Mouse (Mus musculus) embryo, embryonic 10.5 days (tissue): ENCODE data around the gene Olfr1513.
A peak's percentile ranks its signal among the peaks of the same experiment; 100 is the strongest.
"Not testable (repeated sequence)": the region's sequence is repeated elsewhere in the genome, so short reads cannot be mapped to it uniquely, and the experiment has no call there.

Experiments used
- DNase-seq: peaks from one replicate; pipeline ENCODE4 v3.0.0-alpha.2; 2015; ENCODE audit warnings: low spot score

Gene Olfr1513

DNA sequence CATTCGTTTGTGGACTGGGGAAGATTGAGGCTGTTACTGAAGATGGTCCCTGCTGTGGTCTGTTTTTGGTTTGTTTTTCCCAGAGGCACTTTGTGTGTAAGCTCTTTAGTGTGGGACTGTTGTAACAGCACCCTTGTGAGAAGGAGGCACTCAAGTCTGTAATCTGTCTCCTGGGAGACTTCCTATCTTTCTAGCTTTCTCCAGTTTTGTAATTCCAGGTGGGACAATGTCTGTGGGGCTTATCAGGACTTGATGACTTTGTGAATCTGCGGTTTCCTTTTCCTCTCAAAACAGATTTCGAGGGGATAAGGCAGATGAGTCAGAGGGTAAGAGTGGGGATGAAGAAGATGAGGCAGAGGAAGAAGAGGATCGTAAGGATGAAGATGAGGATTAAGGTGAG lies at the start of gene Olfr1513:
Olfr1513 (minus strand) TSS at position 101 of the 400 bp plus-strand sequence.
- DNase-seq, result no peak

DNA sequence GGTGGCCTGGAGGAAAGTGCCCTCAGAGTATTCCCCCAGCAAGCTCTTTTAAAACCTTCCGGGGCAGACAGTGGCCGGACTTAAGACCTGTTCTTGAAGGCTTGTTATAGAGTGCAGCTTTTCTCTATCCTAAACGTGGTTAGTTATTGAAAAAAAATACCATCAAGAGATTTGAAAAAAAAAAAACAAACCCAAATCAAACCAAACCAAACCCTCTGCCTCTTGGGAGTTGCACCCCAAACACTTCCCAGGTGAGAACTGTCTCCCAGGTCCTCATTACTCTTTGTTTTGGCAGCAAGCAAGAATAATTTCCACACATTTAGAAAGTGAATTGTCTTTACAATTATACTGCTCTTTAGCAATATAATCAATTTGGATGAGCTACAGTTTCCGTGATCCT lies 41.1 kb upstream of the Olfr1513 start, which contains the start of gene Olfr1511:
Olfr1511 (minus strand) TSS at position 101 of the 400 bp plus-strand sequence.
- no peak for DNase-seq

DNA sequence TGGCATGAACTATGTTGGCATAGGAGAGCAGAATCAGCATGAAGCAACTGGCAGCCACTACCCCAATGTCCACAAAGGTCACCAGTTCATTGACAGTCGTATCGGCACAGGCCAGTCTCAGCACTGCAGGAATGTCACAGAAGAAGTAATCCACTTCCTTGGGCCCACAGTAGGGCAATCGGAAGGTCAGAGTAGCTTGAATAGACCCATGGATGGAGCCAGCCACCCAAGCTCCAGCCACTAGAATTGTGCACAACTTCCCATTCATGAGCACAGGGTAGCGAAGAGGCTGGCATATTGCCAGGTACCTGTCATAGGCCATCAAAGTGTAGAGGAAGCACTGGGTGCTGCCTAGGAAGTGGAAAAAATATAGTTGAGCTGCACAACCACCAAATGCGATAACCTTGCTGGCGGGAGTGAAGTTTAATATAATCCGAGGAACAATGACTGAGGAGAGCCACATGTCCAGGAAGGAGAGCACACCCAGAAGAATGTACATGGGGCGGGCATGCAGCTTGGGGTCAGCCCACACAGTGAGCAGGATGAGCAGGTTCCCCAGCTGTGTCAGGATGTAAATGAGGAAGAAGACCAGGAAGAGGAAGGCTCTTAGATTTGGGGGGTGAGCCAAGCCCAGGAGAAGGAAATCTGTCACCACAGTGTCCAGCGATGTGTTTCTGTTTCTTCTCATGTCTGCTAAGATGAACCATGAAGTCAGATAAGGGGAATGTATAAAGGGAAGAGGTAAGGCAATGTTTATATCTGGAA lies 34.1 kb upstream of the Olfr1513 start:
- DNase-seq, result not testable (repeated sequence)

DNA sequence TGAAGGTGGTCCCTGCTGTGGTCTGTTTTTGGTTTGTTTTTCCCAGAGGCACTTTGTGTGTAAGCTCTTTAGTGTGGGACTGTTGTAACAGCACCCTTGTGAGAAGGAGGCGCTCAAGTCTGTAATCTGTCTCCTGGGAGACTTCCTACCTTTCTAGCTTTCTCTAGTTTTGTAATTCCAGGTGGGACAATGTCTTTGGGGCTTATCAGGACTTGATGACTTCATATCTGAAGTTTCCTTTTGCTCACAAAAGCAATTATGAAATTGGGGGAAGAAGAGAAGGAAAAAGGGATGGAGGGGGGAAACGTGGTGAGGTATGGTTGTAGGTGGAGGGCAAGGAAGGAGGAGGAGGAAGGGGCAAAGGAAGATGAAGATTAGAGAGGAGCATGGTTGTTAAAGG lies 22.9 kb upstream of the Olfr1513 start, which contains the start of gene Olfr1512:
Olfr1512 (minus strand) TSS at position 101 of the 400 bp plus-strand sequence.
- DNase-seq, result no peak

DNA sequence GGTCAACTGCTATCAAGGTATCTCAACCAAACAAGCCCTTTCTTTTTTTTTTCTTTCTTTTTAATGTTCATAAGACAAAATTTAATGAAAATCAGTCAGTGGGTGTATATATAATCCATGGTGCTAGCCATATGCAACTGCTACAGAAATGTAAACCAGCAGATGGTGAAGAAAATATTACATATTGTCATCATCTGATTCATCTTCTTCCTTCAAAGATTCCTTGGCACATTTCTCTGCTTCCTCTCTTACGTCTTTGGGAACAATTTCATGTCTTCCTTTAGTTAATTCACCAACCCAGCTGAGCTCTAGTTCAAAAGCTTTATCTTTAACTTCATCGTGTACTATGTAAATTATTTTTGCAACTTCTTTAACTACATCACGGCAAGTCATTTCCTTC lies 12.5 kb upstream of the Olfr1513 start:
- no peak for DNase-seq

DNA sequence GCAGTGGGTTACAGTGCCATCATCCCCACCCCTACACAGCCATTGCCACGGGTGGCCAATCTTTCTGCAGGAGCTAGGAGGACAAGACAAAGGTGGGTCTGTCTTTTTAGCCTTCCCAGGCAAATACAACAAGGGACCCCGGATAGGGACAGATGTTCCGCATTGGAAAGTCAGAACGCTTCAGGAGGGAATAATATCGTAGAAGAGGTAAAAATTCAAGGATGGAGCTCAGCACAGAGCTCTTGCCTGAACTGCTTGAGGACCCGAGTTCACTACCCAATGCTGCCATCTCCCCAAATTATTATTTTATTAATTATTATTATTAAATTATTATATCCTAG lies 16.7 kb downstream of the Olfr1513 start:
- no peak for DNase-seq

DNA sequence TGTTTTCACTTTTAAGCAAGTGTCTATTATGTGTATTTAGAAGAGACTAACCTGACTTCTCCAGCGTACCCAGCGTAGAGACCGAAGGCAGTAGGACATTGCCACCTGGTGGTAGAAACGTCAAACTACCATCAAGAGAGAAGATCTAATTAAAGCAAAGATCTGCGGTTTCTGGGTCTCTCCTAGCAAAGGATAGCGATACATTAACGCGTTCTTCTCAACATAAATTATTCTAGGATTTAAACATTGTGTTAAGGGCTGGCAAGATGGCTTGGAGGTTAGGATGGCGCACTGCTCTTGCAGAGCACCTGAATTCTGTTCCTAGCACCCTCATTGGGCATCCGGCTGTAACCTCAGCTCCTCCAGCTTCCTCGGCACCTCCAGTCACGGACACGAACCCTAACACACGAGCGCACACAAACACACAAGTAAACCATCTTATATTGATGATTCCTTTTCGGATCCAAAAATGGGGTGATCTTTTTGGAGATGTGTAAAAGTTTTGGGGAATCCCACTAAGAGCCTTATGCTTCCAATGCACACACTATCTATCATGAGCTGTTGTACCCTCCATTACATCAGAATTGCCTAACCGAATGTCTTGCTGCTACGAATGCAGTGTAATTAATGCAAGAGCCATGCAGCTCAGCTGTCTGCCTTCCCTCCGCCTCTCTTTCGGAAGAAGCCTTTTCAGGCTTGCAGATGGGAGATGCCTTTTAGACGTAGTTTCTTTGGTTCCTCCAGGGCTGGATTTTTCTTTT lies 17.3 kb downstream of the Olfr1513 start:
- DNase-seq, result peak; percentile 89

DNA sequence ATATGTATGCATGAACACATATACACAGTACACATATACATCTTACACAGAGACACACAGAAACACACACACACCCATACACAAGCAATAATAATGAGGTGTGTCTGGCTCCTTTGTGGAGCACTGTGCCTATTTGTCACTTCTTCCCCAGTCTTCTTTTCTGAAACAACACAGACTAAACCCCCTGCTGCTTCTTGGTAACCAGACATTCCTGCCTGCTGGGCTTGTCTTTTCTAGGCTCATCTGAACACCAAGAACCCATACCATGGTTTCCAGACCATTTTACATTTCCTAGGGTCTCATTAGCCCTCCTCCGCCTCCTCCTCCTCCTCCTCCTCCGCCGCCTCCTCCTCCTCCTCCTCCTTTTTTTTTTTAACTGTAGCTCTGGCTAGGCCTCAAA lies 24.0 kb downstream of the Olfr1513 start:
- no peak for DNase-seq

DNA sequence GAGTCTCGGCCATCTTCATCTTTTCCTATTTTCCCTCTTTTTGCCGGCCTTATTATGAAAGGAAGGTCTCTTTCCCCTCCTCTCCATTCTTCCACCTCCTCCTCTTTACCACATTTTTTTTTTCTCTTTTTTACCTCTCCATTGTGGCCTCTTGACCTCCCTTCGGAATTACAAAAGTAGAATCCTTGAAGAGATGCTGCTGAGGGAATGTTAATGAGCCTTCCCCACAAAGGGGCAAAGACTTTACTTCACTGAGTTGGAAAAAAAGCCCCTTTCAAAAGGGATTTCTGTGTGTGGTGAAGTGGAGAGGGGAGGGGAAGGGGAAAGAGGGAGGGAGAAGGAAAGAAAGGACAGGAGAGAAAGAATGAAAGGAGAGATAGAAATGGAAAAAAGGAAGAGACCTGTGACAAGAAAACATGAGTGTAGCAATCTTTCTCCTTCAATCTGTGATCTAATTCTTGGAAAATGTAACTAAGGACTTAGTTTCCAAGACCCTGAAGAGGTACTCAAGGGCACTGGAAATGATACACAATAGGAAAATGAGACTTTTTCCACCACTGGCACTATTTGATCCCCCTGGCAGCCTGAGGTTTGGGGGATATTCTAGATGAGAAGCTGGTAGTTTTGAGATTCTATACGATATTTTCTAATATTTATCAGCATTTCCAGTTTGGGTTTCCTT lies 25.0 kb downstream of the Olfr1513 start:
- peak; percentile 72 for DNase-seq

DNA sequence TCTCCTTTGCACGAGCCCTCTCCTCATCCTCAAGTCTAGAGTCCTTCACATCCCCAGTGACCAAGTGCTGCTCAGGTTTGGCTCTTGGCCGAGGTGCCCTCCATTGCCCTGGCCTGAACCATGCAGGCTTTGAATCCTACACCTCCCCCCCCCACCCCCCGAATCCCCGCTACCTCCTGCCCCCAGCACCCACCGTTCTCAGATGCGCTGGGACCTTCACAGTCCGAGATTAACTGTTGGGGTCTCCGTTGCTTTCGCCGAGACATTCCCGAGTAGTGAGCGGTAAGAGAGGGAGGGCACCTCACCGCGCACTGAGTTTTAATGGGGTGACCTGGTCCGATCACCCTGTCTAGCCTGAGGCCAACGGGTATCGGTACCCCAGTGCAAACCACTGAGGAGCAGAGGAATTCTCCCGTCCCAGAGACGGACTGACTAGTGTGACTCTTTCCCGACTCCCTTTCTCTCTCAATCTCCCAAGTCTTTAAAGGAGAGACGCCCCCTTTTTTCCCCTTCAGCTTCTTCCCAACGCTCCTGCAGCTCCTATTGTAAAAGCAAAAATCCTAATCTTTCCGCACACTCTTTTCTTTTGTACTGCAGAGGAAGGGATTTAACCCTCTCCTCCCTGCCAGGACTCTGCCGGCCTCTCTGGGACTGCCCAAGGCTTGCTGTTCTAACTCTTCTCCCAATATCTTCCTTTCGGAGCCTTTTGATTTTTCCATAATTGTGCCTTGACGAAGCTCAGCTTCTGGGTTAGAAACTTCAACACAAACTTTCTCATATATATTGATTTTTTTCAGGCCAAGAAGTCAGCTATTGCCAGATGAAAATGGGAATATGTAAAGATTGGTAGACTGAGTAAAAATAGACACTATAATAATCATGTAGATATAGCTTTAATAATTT lies 28.0 kb downstream of the Olfr1513 start, which contains the start of gene Sall2:
Sall2 (minus strand) TSS at position 853 of the 903 bp plus-strand sequence.
- peak; percentile 69 for DNase-seq

DNA sequence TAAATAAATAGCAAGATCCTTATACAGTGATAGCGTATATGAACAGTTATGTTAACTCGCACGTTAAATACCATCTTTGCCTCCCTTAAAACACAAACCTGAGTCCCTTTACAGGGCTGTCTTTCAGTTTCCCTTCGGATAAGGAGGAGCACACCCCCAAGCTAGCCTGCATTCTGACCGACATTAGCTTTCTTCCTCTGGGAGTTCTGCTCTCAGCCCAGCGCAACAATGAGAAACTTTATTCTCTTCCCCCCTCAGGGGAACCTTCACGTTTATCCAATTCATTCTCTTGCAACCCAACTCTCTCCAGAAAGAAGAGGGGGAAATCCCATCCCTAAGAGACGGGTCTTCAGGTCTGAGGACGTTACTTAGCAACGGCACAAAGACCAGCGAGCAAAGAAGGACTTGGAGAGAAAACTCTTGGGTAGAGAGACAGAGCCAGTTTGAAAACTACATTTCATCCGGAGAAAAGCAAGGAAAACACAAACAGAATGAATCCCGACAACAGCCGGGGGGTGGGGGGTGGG lies 28.8 kb downstream of the Olfr1513 start:
- peak; percentile 80 for DNase-seq

DNA sequence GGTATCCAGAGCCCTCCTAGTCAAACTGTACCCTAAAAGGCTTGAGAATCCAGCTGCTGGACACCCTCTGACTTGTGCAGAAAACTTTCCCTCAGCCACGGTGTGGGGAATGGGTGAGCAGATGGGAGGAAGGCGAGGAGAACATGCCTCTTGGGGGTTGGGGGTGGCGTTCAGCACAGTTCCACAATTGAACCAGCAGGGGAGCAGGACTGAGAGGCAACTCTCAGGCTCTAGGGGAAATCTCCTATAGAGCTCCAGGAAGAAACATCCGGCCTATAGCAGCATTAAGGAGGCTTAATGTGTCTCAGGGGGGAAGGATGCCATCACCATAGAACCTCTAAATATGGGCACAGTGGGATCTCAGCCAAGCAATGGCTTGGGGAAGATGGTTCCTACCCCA lies 30.3 kb downstream of the Olfr1513 start:
- peak; percentile 64 for DNase-seq

DNA sequence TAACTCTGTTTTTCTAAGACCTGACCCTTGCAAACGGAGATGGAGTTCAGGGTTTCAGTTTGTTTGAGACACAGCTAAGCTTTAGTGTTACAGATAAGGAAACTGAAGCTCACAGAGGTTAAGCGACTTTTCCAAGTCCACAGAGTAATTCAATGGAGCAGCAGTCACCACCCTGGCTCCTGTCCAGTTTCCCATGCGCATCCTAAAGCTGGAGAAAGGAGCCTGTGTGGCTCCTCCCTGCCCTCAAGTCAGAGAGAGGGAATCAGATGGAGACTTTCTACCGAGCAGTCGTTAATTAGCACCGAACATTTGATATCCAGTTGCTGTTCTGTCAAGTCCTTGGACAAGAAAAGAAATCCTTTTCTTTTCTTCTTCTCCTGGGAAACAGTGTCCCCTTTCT lies 36.8 kb downstream of the Olfr1513 start:
- DNase-seq, result no peak

DNA sequence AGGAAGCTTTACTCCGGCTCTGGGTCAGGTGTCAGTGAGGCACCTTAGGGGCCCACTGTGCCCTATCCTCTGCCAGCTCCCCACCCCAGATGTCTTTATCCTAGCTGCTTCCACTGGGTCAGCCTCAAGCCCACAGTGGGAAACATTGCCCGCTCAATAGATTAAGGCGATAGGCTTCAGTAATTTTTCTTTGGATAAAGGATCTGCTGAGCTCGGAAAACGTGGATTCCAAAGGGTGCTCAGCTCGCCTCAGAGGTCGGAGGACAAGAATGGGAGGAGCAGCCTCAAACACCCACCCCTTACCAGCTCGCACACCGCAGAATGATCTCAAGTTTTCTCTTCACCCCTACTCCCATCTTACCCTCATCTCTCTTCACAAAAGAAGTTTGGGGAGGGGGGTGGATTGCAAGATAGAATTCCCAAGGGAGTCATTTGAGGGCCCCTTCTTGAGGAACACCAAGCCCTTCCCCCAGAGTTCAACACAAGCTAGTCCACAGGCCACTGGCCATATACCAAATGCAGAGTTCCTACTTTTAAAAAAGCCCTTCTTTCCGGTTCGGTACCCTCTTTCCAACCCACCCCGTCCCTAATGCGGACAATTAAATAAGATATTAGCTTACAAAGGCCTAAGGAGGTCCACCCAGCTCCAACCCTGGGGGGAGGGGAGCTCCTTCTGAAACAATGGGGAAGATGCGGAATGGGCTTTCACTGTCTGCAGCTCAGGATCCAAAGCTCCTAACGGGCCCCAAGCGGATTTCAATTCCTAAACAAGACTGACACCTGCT lies 39.6 kb downstream of the Olfr1513 start:
- DNase-seq, result peak; percentile 79

DNA sequence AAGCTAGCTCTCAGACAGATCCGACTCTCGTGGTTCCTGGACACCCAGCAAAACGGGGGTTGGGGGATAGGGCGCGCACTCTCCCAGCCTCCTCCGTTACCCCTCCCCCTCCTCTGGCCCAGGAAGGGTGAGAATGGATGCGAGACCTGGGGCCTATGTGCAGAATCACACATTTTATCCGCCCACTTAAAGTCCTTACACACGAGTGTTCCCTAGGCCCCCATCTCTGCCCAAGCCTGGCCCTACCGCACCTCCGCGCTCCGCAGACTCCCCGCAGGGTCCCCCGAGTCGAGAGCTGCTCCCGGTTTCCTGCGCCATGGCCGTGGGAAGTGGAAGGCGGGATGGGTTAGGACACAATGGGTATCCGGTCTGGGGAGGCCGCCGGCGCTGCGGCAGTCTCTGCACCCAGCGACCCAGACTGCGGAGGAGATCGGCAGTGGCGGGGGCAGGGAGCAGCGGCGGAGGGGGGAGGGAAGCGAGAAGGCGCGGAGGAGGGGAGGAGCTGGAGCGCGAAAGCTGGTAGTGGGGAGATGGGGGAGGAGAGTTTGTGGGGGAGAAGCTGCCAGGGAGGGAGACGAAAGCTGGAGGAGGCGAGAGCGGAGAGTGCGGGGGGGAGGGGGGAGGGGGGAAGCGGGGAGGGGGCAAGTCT lies 40.3 kb downstream of the Olfr1513 start:
- DNase-seq, result peak; percentile 86

DNA sequence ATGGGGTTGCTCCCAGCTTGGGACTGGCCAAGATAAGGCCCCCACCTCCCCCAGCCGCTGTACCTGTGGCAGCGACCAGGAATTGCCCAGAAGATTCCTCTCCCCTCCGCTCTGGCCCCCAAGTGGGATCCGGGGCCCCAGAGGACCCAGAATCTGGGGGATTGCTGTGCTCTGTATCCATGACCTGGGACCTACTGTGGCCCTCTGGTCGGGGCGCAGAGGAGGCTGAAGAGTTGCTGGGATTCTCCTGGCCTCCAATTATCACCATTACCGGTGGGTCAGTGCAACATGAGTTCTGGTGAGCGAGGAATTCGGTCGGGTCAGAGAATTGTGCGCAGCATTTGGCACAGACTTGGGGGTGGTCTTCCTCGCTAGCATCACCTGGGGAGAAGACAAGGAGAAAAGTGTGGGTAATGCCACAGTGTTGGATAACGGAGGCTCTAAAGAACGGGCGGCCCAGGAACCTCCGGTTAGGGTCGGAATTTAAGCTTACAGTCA lies 40.9 kb downstream of the Olfr1513 start:
- no peak for DNase-seq

DNA sequence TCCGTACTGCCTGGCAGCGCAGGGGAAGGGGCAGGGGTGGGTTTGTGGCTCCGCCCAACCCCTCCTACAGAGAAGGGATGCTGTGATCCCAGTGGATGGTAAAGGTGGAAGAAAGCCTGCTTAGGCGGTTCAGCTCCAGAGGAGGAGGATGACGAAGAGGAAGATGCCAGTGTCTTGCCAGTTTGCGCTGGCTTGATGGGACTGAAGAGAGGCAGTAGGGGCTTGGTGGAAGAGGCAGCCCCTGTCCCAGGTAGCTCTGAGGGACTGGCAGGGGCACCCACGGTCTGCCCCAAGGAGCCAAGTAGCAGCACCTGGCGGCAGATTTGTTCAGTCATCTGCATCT lies 41.4 kb downstream of the Olfr1513 start:
- no peak for DNase-seq

DNA sequence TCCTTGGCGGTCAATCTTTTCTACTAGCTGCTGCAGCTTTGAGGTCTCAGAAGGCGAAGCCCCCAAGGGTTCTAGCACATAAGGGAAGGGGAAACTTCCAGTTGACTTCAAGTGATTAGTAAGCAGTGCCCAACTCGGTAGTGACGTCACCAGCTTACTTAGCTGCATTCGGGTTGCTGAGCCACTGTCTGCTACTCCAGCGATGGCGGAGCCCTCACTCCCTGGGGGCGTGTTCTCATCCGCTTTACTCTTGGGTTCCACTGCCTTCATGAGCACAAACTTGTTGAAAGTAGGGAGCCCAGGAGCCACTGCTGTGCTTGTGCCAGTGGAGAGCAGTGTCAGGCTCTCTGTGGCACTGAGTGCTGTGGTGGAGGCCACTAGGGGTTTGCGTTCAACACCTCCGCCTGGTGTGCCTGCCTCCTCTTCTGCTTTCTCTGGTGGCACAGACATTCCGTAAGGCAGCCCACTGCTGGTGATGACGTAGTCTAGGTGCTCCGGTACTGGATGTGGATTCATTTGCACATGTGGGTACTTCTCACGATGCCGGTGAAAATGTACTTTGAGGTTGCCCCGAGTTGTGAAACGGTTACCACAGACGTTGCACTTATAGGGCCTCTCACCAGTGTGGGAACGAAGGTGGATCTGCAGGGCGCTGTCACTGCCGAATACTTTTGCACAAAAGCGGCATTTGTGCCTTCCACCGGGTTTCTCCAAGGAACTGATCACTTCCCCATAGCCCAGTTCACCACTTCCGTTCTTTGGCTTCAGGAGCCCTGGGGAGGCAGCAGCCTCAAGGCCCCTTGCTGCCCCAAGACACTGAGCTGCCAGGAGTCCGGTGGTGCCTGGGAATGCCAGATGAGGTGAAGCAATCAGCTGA lies 42.0 kb downstream of the Olfr1513 start:
- DNase-seq, result no peak

DNA sequence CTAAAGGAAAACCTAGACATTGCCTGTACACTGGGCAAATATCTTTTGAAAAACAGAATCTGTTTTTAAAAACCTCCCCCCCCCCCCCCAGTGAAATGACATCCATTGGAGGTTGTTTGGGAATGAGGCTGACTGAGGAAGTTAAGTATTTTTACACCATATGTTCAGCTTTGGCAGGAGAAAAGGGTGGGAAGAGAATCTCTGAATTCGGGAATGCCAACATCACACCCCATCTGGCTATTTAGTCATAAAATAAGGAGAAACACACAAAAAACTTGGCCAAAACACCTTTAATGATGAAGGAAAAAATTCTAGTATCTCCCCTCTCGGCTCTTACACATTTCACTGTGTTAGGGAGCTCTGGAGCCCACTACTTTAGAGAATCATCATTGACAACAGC lies 45.3 kb downstream of the Olfr1513 start:
- DNase-seq, result no peak
